Mouse (Mus musculus) testis, postnatal 10 days (tissue): ENCODE measurements around the gene Asic2.
A peak's percentile ranks its signal among the peaks of the same experiment; 100 is the strongest.
"Not testable (repeated sequence)": the region's sequence is repeated elsewhere in the genome, so short reads cannot be mapped to it uniquely, and the experiment has no call there.

Source experiments
- DNase-seq: peaks from one replicate; pipeline ENCODE4 v3.0.0; 2021; ENCODE audit warnings: low spot score

The Asic2 gene

GRCm38 (mm10) chr11:81426857-81427256 lies 541.4 kb downstream of the Asic2 start:
- DNase-seq: no peak

GRCm38 (mm10) chr11:81419112-81419511 lies 549.1 kb downstream of the Asic2 start:
- no peak for DNase-seq

GRCm38 (mm10) chr11:81418027-81418426 lies 550.2 kb downstream of the Asic2 start:
- DNase-seq: no peak

DNA sequence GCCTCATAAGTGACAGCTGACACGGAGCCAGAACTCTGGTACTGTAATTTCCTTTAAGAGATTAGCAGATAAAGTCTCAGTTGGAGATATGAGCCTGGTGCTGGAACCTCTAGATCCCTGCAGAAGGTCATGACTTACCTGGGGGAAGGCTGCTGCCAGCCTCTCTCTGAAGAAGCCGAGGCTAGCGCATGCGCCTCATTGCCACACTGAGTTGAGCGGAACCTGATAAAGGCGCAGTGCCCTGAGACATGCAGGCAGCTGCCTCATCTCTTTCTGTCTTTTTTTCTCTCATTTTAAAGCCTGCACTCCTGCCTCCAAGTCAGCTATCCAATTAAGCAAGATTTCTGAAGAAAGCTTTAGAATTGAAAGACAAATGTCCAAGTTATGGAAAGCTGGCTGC lies 551.9 kb downstream of the Asic2 start:
- DNase-seq: no peak

DNA sequence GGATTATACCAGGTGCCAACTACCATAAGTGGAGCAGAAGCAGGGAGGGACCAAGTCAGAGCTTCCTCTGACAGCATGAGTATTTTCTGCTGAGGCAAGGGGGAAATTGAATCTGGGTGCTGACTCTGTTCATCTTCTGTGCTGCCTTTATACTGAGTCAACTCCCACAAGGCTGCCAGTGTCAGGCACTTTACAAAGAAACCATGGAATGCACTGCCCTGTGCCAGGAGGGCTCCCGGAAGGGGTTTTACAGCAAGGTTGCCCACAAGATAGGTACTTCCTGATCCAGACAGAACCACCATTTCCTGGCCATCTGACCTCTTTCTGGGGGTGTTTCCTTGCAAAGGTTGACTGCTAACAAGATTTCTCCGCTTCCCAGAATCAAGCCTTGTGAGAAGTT lies 553.7 kb downstream of the Asic2 start:
- no peak for DNase-seq

GRCm38 (mm10) chr11:81411251-81411650 lies 557.0 kb downstream of the Asic2 start:
- DNase-seq: no peak

GRCm38 (mm10) chr11:81405951-81406350 lies 562.3 kb downstream of the Asic2 start:
- DNase-seq: no peak

DNA sequence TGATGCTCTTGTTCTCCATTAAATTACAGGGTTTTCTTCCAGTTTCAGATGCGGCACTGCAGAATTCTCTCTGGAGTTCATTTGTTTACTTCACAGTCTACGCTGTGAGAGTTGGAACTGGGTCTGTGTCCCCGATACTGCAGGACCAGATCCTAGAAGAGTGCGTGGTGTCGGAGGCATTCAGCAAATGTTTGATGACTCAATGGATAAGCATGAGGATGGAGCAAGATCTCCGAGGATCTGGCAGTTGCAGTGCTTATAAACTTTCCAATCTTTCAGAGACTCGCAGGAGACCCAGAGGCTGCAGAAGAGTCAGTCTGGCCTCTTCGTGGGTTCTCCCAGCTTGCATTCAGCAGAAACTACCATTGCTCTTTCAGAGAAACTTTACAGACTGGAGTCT lies 566.0 kb downstream of the Asic2 start:
- DNase-seq: no peak

DNA sequence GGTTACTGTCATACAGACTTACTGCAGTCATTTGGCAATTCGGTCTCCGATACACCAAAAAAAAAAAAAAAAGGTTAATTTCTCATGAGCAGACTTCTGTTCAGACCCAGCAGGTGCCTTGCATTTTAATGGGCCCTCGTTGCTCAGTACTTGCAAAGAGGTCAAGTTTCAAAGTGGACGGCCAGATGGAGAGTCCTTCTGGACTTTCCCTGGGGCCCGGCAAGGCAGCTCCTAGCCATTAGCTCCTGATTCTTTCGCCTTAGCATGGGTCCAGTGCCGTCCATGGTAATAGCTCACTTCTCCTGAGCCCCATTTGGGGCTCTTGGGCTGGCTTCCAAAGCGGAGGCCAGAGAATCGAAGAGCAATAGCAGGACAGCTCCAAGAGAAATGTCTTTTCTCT lies 575.4 kb downstream of the Asic2 start:
- no peak for DNase-seq

GRCm38 (mm10) chr11:81386185-81386584 lies 582.1 kb downstream of the Asic2 start:
- DNase-seq: no peak

- no peak for DNase-seq
These were observed 582.7 kb downstream of the Asic2 start for GRCm38 (mm10) chr11:81385547-81385946.

- DNase-seq: peak; percentile 72
These were observed 593.4 kb downstream of the Asic2 start for GRCm38 (mm10) chr11:81374841-81375240.

DNA sequence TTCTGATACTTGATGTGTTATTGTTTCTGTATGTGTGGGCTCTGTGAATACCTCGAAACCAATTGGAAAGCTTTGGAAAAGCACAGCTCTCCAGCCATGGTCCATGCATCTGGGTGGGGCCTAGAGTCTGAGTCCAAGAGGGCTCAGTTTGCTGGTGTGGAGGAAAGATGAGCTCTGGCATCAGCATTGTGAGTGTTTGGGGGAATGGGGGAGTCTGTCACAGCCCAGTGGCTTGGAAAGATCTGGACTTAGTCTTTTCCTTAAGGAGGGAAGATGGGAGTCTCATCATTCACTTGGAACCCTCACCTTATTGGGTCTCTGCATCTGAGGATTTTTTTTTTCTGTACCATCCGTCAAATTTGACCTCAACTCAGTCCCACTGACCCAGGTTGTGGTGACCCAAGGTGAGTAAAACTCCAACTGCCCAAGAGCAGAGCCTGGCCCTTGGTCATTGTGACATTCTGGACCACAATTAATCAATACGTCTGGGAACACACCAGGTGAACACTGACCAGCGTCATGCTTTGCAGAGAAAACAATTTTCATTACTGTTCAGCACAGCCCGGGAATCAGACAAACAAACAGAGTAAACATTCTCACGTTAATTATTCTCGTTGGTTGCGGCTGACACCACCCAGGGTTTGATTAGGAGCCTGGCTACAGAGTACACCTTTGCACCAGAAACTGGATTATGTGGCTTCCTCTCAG lies 594.1 kb downstream of the Asic2 start:
- DNase-seq: no peak

GRCm38 (mm10) chr11:81371545-81371944 lies 596.7 kb downstream of the Asic2 start:
- DNase-seq: peak; percentile 49

DNA sequence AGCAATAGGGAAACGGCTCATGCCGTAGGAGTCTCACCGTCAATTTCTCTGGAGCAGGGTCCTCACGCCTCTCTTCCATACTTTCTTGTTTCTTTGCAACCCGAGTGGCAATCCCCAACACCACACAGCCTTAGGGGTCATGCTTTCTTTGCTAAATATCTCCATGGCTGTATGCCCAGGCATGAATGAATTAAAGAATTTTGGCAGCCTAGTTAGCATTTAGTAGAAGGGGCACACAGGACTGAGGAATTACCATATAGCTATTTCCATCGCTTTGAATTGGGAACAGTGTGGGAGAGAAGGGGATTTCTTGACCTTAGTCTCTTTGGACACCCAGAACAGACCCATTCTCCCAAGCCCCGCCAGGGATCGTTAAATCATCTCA lies 597.8 kb downstream of the Asic2 start:
- no peak for DNase-seq

- DNase-seq: no peak
These were observed 598.5 kb downstream of the Asic2 start for GRCm38 (mm10) chr11:81369497-81370425.

DNA sequence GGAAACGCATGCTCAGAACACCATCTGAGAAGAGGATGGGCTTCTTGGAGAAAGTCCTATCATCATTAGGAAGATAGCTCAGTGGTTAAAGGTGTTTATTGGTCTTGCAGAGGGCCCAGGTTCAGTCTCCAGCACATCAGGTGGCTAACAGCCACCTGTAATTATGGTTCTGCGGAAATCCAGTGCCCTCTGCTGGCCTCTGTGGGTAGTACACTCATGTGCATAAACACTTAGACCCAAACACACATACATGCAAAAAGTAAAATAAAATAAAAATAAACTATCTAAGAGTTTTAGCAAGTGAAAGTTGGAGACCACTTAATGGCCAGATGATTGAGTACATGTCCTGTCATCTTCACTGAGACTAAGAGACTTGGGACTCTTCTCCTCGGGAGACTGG lies 603.8 kb downstream of the Asic2 start:
- no peak for DNase-seq

DNA sequence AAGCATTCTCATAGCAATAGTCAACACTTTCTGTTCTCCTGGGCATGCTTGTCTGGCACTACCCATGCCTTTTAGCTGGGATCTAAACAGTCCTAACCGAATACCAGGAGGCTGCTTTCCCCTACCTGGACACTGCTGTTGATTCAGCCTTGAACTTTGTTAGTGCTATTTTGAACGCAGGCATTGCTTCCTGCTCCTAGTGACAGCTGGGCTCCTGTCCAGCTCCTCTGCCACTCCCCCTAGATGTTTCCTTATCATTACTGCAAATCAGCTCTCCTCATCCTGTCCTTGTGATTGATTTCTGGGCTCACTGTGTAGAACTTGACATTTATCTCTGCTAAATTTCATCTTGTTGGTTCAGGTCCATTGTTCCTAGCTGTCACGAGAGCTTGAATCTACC lies 605.8 kb downstream of the Asic2 start:
- DNase-seq: no peak

DNA sequence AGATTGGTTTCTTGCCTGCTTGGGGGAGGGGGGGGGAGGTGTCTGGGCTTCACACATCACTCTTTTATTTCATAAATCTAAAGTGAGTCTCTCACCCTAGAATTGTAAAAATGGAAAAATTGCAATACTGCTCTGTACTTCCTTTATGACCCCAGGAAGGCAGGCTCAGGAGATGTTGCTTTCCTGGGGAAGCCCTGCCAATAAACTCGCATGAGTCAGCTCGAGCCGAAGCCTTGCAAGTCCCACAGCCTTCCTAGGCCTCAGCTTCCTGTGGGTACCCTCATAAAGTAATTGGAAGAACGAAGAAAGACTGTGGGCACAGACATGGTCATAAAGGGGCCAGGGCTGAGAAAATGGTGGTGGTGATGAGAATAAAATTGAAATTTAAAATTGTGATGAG lies 607.2 kb downstream of the Asic2 start:
- no peak for DNase-seq

DNA sequence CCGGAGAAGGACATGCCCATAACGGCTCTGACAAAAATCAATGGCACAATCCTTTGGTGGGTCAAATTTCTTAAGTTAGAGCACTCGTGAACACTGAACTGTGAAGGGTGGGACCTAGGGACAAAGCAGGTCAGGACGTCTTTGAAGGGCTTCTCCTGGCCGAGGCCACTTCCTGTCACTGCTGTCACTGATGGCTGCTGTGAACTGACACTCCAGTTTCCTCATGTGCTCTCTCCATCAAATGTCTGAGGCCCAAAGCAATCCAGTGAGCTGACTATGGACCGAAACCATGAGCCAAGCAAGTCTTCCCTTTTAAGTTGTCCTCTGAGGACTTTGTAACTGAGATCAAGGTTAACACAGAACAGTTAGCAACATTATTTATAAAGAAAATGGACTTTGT lies 617.8 kb downstream of the Asic2 start:
- DNase-seq: not testable (repeated sequence)

GRCm38 (mm10) chr11:81331977-81332376 lies 636.3 kb downstream of the Asic2 start:
- peak; percentile 41 for DNase-seq

GRCm38 (mm10) chr11:81330982-81331381 lies 637.3 kb downstream of the Asic2 start:
- no peak for DNase-seq

DNA sequence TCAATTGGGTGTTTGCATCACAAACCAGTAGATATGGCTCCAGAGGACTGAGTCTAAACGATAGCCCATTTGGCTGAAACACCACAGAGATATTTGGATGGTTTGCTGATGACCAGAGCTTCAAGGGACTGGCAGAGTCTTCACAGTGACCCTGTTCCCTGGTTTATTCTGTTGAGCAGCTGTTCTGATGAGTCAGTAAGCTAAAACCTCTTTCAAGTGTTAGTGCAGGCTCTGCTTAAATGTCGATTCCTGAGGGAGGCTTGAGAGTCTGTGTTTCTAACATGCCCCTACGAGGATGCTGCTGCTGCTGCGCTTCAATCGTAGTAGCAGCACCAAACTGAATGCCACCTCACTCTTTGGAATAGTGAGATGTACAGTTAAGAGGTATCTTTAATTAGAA lies 640.2 kb downstream of the Asic2 start:
- DNase-seq: no peak
